10 mouse cellular contexts compared by ENCODE assay signal in genomic region chr7:45083300-45083890, GRCm38 (mm10). TPM values are rescaled to one million over a fixed set of nuclear protein-coding genes. Genes with fewer than 3 reads are reported as not detected.
DNase-seq lines count a peak whose midpoint lies in the region; ATAC-seq and TF ChIP-seq lines count a peak whose summit lies in the region.
"Had no signal": no experiment of that assay in that cellular context is flagged by ENCODE, and none has a peak within 500 bp of the region (broad histone marks: within the 10 kb centered on the region; RNA-seq: fewer than 3 reads in every experiment).

No protein-coding gene starts in this region.

- peak overlapping the region; percentile 36; the same call in 1 of the 2 replicates for H3K4me3 ChIP-seq in liver, adult 2 months (ENCODE audit: insufficient read depth, low read depth, low read length)
- H3K4me3 ChIP-seq in brown adipose tissue, adult 24 weeks (ENCODE audit: insufficient read depth, low read depth, low read length): peak overlapping the region; percentile 22; the same call in 1 of the 2 replicates
- H3K4me3 ChIP-seq in liver, embryonic 16.5 days (ENCODE audit: low read depth, low read length): peak overlapping the region; percentile 22

- peak; percentile 1 for DNase-seq in adrenal gland, postnatal 10 days
- DNase-seq in adrenal gland, postnatal 36 days: no peak
- DNase-seq in liver, adult 2 months (ENCODE audit: extremely low read depth, low read depth, low spot score): no peak
- DNase-seq in liver: no peak
- no peak for DNase-seq in layer of hippocampus, postnatal 10 days (ENCODE audit: low spot score in 2 of 2)
- no peak for DNase-seq in adrenal gland, adult (ENCODE audit: inconsistent age in 2 of 2, low spot score in 1 of 2)
- DNase-seq: cerebellum, adult 18-20 months; right cerebral cortex, postnatal 14 days had no signal

- H3K4me1 ChIP-seq in liver, adult 2 months (ENCODE audit: control insufficient read depth, insufficient read depth, low read length): no peaks in the 10 kb centered on the region
- H3K4me1 ChIP-seq in brown adipose tissue, adult 24 weeks (ENCODE audit: control insufficient read depth, insufficient read depth, insufficient read length, low read length): peaks cover 10% of the 10 kb centered on the region
- peaks cover 14% of the 10 kb centered on the region for H3K4me1 ChIP-seq in liver, embryonic 16.5 days (ENCODE audit: control insufficient read depth, low read depth, low read length)

- no peaks in the 10 kb centered on the region for H3K79me2 ChIP-seq in liver, adult 2 months (ENCODE audit: control insufficient read depth, insufficient read depth, low read length)

- peak overlapping the region; percentile 44; the same call in 1 of the 2 replicates for H3K4me2 ChIP-seq in liver, embryonic 16.5 days (ENCODE audit: low read depth, low read length)

- peak overlapping the region; percentile 29; the same call in 1 of the 2 replicates for H3K9ac ChIP-seq in liver, adult 2 months (ENCODE audit: low read depth, low read length)
- no peak overlapping the region for H3K9ac ChIP-seq in liver, embryonic 16.5 days (ENCODE audit: low read depth, low read length)

- 84% methylated on average over 22 of the region's 22 CpGs for WGBS in liver, adult 2 months
- WGBS in liver, embryonic 16.5 days (ENCODE audit: insufficient replicate concordance): 40% methylated on average over 22 of the region's 22 CpGs

- TF ChIP-seq CTCF in liver, adult 2 months (IDR thresholded peaks at IDR 0.05; ENCODE audit: low read depth, low read length): no peak

- no peaks in the 10 kb centered on the region for H3K27me3 ChIP-seq in liver, adult 2 months (ENCODE audit: control insufficient read depth, insufficient read depth, low read length)
- no peaks in the 10 kb centered on the region for H3K27me3 ChIP-seq in liver, embryonic 16.5 days (ENCODE audit: control insufficient read depth, insufficient read depth, low read depth, low read length)

- 0 out of 2 replicates have a peak overlapping the region, but pooled peaks have one; percentile 5 for H3K27ac ChIP-seq in liver, adult 2 months (replicated peaks; ENCODE audit: insufficient read depth, low read depth, low read length)
- peak overlapping the region; percentile 95 for H3K27ac ChIP-seq in brown adipose tissue, adult 24 weeks (replicated peaks; ENCODE audit: low read depth, low read length)
- H3K27ac ChIP-seq in liver, embryonic 16.5 days (ENCODE audit: low read length): no peak overlapping the region

- peak; percentile 7; the same call in 1 of the 2 replicates for ATAC-seq in liver, embryonic 16.5 days (ENCODE audit: low read depth)

- H3K9me3 ChIP-seq in liver, embryonic 16.5 days (replicated peaks; ENCODE audit: control insufficient read depth, low read length): no peaks in the 10 kb centered on the region

- TF ChIP-seq POLR2A in liver, adult 2 months (IDR thresholded peaks at IDR 0.05; ENCODE audit: extremely low read depth, insufficient read depth, low read length): no peak

- H3K36me3 ChIP-seq in liver, adult 2 months (ENCODE audit: control insufficient read depth, insufficient read depth, low read length): no peaks in the 10 kb centered on the region
- H3K36me3 ChIP-seq in liver, embryonic 16.5 days (ENCODE audit: control insufficient read depth, insufficient read depth): no peaks in the 10 kb centered on the region

RNA-seq across cellular contexts. Expression of gene Rcn3, which starts 8.6 kb away (rescaled TPM):
- 10 to 100 TPM; 65.2 to 71.2 TPM for total RNA-seq in adrenal gland, postnatal 10 days (2021)
- 10 to 100 TPM; 32.2 to 38.3 TPM for total RNA-seq in adrenal gland, postnatal 36 days (2021)
- 6.7 and 8.8 TPM in 2 replicates for total RNA-seq in liver, adult 2 months (2014; rRNA removed)
- polyA plus RNA-seq in liver, adult 2 months (2012; rRNA removed): 14.9 and 16.3 TPM in 2 replicates
- polyA plus RNA-seq in brown adipose tissue, adult 24 weeks (2012; ENCODE audit: insufficient read depth, insufficient read length, missing spikeins): 12.7 and 16.4 TPM in 2 replicates
- 20.1 and 22.7 TPM in 2 replicates for polyA plus RNA-seq in liver, embryonic 16.5 days (2015; fragmentation: Nextera tagmentation; extraction: Ambion mirVana)
- 10 to 100 TPM; 11.4 to 11.9 TPM for total RNA-seq in layer of hippocampus, postnatal 10 days (2021)

RNA-seq across cellular contexts. Expression of gene Fcgrt, which starts 20.3 kb away (rescaled TPM):
- 100 to 1,000 TPM; 169 to 185 TPM for total RNA-seq in adrenal gland, postnatal 10 days (2021)
- total RNA-seq in adrenal gland, postnatal 36 days (2021): 100 to 1,000 TPM; 116 to 138 TPM
- total RNA-seq in liver, adult 2 months (2014; rRNA removed): 163 and 188 TPM in 2 replicates
- 170 and 193 TPM in 2 replicates for polyA plus RNA-seq in liver, adult 2 months (2012; rRNA removed)
- 167 and 170 TPM in 2 replicates for polyA plus RNA-seq in brown adipose tissue, adult 24 weeks (2012; ENCODE audit: insufficient read depth, insufficient read length, missing spikeins)
- polyA plus RNA-seq in liver, embryonic 16.5 days (2015; fragmentation: Nextera tagmentation; extraction: Ambion mirVana): 50.6 and 56.1 TPM in 2 replicates
- 10 to 100 TPM; 17.9 to 23.1 TPM for total RNA-seq in layer of hippocampus, postnatal 10 days (2021)

RNA-seq across cellular contexts. Expression of gene Prrg2, which starts 20.9 kb away (rescaled TPM):
- total RNA-seq in adrenal gland, postnatal 10 days (2021): 10 to 100 TPM; 18.5 to 20.0 TPM
- 10 to 100 TPM; 18.1 to 20.5 TPM for total RNA-seq in adrenal gland, postnatal 36 days (2021)
- total RNA-seq in liver, adult 2 months (2014; rRNA removed): 26.1 and 32.8 TPM in 2 replicates
- polyA plus RNA-seq in liver, adult 2 months (2012; rRNA removed): 74.1 and 83.8 TPM in 2 replicates
- 17.2 and 33.8 TPM in 2 replicates for polyA plus RNA-seq in brown adipose tissue, adult 24 weeks (2012; ENCODE audit: insufficient read depth, insufficient read length, missing spikeins)
- 9.7 and 10.5 TPM in 2 replicates for polyA plus RNA-seq in liver, embryonic 16.5 days (2015; fragmentation: Nextera tagmentation; extraction: Ambion mirVana)
- total RNA-seq in layer of hippocampus, postnatal 10 days (2021): 10 to 100 TPM in 1 of 2 experiments, 1 to 10 TPM in 1; 6.9 to 10.1 TPM

RNA-seq across cellular contexts. Expression of gene Nosip, which starts 21.2 kb away (rescaled TPM):
- 10 to 100 TPM; 39.7 to 45.9 TPM for total RNA-seq in adrenal gland, postnatal 10 days (2021)
- total RNA-seq in adrenal gland, postnatal 36 days (2021): 10 to 100 TPM; 50.5 to 65.3 TPM
- 20.1 and 22.8 TPM in 2 replicates for total RNA-seq in liver, adult 2 months (2014; rRNA removed)
- 31.4 and 35.8 TPM in 2 replicates for polyA plus RNA-seq in liver, adult 2 months (2012; rRNA removed)
- 24.3 and 26.8 TPM in 2 replicates for polyA plus RNA-seq in brown adipose tissue, adult 24 weeks (2012; ENCODE audit: insufficient read depth, insufficient read length, missing spikeins)
- polyA plus RNA-seq in liver, embryonic 16.5 days (2015; fragmentation: Nextera tagmentation; extraction: Ambion mirVana): 23.4 and 23.8 TPM in 2 replicates
- 10 to 100 TPM; 47.2 to 51.6 TPM for total RNA-seq in layer of hippocampus, postnatal 10 days (2021)

RNA-seq across cellular contexts. Expression of gene Prr12, which starts 30.7 kb away (rescaled TPM):
- 10 to 100 TPM; 36.9 to 51.9 TPM for total RNA-seq in adrenal gland, postnatal 10 days (2021)
- total RNA-seq in adrenal gland, postnatal 36 days (2021): 10 to 100 TPM; 47.7 to 59.7 TPM
- total RNA-seq in liver, adult 2 months (2014; rRNA removed): 1.2 and 1.7 TPM in 2 replicates
- 2.7 and 3.7 TPM in 2 replicates for polyA plus RNA-seq in liver, adult 2 months (2012; rRNA removed)
- 4.8 and 5.4 TPM in 2 replicates for polyA plus RNA-seq in brown adipose tissue, adult 24 weeks (2012; ENCODE audit: insufficient read depth, insufficient read length, missing spikeins)
- polyA plus RNA-seq in liver, embryonic 16.5 days (2015; fragmentation: Nextera tagmentation; extraction: Ambion mirVana): 1.9 and 2.0 TPM in 2 replicates
- 10 to 100 TPM; 69.1 to 70.3 TPM for total RNA-seq in layer of hippocampus, postnatal 10 days (2021)
